Comparison of ENCODE assay signal across 8 mouse cellular contexts in the genomic region with DNA sequence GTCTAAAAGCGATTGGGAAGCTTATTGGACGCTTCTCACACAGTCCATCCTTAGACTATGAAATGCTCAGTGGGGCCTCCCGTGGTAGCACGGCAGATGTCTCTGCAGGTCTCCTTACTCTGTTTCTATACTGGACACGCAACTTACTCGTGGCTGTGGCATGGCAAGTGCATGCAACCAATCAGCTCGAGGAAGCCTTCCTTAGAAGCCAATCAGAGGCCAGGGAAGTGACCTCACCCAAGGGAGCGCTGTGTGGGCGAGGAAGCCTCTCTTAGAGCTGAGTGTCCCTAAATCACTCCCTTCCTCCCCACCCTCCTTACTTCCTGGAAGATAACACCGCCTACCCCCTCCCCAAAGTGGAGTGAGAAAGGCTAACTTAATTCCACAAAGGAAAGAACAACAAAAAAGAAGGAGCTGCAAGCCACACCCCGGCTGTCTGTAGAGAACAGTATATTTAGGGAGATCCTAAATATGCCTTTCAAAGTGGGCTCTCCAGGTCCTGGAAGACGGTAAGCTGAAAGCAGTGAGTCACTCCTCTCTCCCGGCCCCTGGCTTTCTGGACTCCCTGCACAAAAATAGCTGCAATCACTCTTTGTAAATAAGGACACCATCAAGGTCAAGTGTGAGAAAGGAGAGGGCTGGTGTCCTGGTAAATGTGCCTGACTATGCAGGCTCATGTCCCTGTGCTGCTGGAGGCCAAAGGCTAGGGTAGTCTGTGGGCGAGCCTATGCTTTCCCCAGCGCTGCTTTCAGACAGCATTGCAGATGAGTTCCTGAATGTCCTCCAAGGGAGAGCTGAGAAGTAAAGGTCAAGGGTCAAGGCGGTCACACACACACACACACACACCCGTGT. TPM values are rescaled to one million over a fixed set of nuclear protein-coding genes. Genes with fewer than 3 reads are reported as not detected.
DNase-seq lines count a peak whose midpoint lies in the region; ATAC-seq lines count a peak whose summit lies in the region.

Gm16253 (plus strand) TSS at position 295 of the 852 bp plus-strand sequence.

- 23% methylated on average over 17 of the region's 17 CpGs for WGBS in hindbrain, embryonic 13.5 days

- peak within 1 kb of the TSS; percentile 71 for H3K27ac ChIP-seq in hindbrain, embryonic 13.5 days

- H3K4me1 ChIP-seq in hindbrain, embryonic 13.5 days (replicated peaks), result peaks cover 31% of the 10 kb centered on the region

- peak; percentile 100 for DNase-seq in R1 (ENCODE audit: low read depth, low spot score)
- DNase-seq in cerebellum, postnatal 14 days, result peak; percentile 83 to 88
- peak; percentile 82 to 92 for DNase-seq in frontal cortex, postnatal 14 days (ENCODE audit: low spot score in 2 of 2)
- DNase-seq in left cerebral cortex, adult 11 months (ENCODE audit: low spot score), result peak; percentile 87
- peak; percentile 98 for DNase-seq in lung, postnatal 36 days
- peak; percentile 94 for DNase-seq in retina, postnatal 1 day
- peak; percentile 73 for DNase-seq in urinary bladder, adult 2 months (ENCODE audit: low spot score)

- peaks cover 9% of the 10 kb centered on the region for H3K27me3 ChIP-seq in hindbrain, embryonic 13.5 days

- no peaks in the 10 kb centered on the region for H3K36me3 ChIP-seq in hindbrain, embryonic 13.5 days

- no peaks in the 10 kb centered on the region for H3K9me3 ChIP-seq in hindbrain, embryonic 13.5 days

- no peak within 1 kb of the TSS for H3K9ac ChIP-seq in hindbrain, embryonic 13.5 days

- peak; percentile 83 for ATAC-seq in hindbrain, embryonic 13.5 days (ENCODE audit: low FRiP score)

- H3K4me2 ChIP-seq in hindbrain, embryonic 13.5 days, result peak within 1 kb of the TSS; percentile 38

- H3K4me3 ChIP-seq in hindbrain, embryonic 13.5 days, result peak within 1 kb of the TSS; percentile 1; the same call in 1 of the 2 replicates

RNA-seq across cellular contexts. Expression of gene Gm16253, which starts in this region (rescaled TPM):
- 1.2 and 1.6 TPM in 2 replicates for polyA plus RNA-seq in hindbrain, embryonic 13.5 days (2015; fragmentation: Nextera tagmentation; extraction: Ambion mirVana)
- not detected in 2 replicates for polyA plus RNA-seq in urinary bladder, adult 2 months (2012; rRNA removed)

Comparison
In these comparisons a context has a peak if more than half of its experiments do, and no peak if none do; other contexts are left out.
1. Peak in every context shown above with its lines: DNase-seq, ATAC-seq, H3K4me3 ChIP-seq and H3K27ac ChIP-seq.
2. Peak in DNase-seq in urinary bladder, adult 2 months; RNA of the gene not detected or under 1 TPM.